8 mouse cellular contexts compared by ENCODE assay signal in the genomic region with DNA sequence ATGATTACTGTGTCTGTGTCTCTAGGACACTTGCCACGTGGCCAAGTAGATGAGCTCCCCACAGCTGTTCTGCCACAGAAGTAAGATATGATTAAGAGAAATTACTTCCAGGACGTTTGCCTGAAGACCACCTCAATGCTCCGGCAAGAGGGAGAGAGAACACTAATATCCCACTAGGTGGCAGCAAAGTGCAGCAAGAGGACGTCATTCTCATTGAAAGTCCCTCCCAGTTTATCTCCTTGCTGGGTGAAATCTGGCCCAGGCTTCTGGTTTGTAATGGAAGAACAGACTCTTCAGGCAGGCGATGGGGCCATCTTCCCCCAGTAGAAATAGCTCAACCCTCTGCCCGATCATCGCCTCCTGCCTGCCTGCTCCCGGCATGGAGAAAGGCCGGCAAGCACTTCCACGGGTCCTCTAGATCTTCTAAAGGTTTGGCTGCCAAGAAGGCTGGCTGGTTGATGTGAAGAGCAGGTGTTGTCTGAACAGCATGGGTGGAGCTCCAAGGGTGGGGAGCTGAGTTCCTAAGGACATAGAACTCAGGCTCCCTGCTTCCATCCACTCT. TPM values are rescaled to one million over a fixed set of nuclear protein-coding genes. Genes with fewer than 3 reads are reported as not detected.
DNase-seq lines count a peak whose midpoint lies in the region; ATAC-seq lines count a peak whose summit lies in the region.

No protein-coding gene starts in this region.

- WGBS in forebrain, embryonic 13.5 days = 25% methylated on average over 10 of the region's 10 CpGs
- 20% methylated on average over 10 of the region's 10 CpGs for WGBS in liver, embryonic 15.5 days (ENCODE audit: insufficient replicate concordance)
- WGBS in neural tube, embryonic 15.5 days = 18% methylated on average over 10 of the region's 10 CpGs

- intact Hi-C loops in heart, postnatal 10 days (cut with DNase I) = loop anchor here (1.0 to 2.0 kb wide), 2 partner anchors 37 to 246 kb away; no protein-coding TSS in a partner anchor

- DNase-seq in ES-CJ7 (ENCODE audit: low read depth, low spot score) = peak; percentile 87
- peak; percentile 78 for DNase-seq in c-Kit-positive CD71-positive TER-119-positive erythroid progenitor cells, embryonic 14.5 days (ENCODE audit: low spot score)
- DNase-seq in heart, postnatal 10 days = peak; percentile 84 to 87
- peak; percentile 76 to 84 for DNase-seq in kidney, postnatal 4 days
- peak; percentile 7 to 38 for DNase-seq in thymus, adult 18-20 months

- H3K4me3 ChIP-seq in forebrain, embryonic 13.5 days = no peak overlapping the region
- no peak overlapping the region for H3K4me3 ChIP-seq in liver, embryonic 15.5 days (replicated peaks)
- peak overlapping the region; percentile 16; the same call in 1 of the 2 replicates for H3K4me3 ChIP-seq in neural tube, embryonic 15.5 days (replicated peaks)

- H3K4me1 ChIP-seq in forebrain, embryonic 13.5 days = peaks cover 15% of the 10 kb centered on the region
- peaks cover 4% of the 10 kb centered on the region; the same call in 1 of the 2 replicates for H3K4me1 ChIP-seq in liver, embryonic 15.5 days (replicated peaks)
- H3K4me1 ChIP-seq in neural tube, embryonic 15.5 days = peaks cover 10% of the 10 kb centered on the region

- peak; percentile 62 for ATAC-seq in forebrain, embryonic 13.5 days
- ATAC-seq in liver, embryonic 15.5 days (ENCODE audit: insufficient read depth) = peak; percentile 22; the same call in 1 of the 2 replicates
- no peak for ATAC-seq in neural tube, embryonic 15.5 days (ENCODE audit: low FRiP score)

- no peaks in the 10 kb centered on the region for H3K9me3 ChIP-seq in forebrain, embryonic 13.5 days (replicated peaks)
- H3K9me3 ChIP-seq in liver, embryonic 15.5 days (replicated peaks) = no peaks in the 10 kb centered on the region
- no peaks in the 10 kb centered on the region for H3K9me3 ChIP-seq in neural tube, embryonic 15.5 days (replicated peaks)

- no peaks in the 10 kb centered on the region for H3K36me3 ChIP-seq in forebrain, embryonic 13.5 days (ENCODE audit: poor library complexity, severe bottlenecking)
- no peaks in the 10 kb centered on the region for H3K36me3 ChIP-seq in liver, embryonic 15.5 days (replicated peaks)
- no peaks in the 10 kb centered on the region for H3K36me3 ChIP-seq in neural tube, embryonic 15.5 days

- peaks cover 7% of the 10 kb centered on the region; the same call in 1 of the 2 replicates for H3K27me3 ChIP-seq in forebrain, embryonic 13.5 days
- peaks cover 36% of the 10 kb centered on the region for H3K27me3 ChIP-seq in liver, embryonic 15.5 days
- H3K27me3 ChIP-seq in neural tube, embryonic 15.5 days (replicated peaks) = 0 out of 2 replicates have a peak, but pooled peaks cover 6% of the 10 kb centered on the region

- H3K27ac ChIP-seq in forebrain, embryonic 13.5 days = peak overlapping the region; percentile 20; the same call in 1 of the 2 replicates
- no peak overlapping the region for H3K27ac ChIP-seq in liver, embryonic 15.5 days (replicated peaks)
- H3K27ac ChIP-seq in neural tube, embryonic 15.5 days (replicated peaks) = no peak overlapping the region

- peak overlapping the region; percentile 47 for H3K4me2 ChIP-seq in forebrain, embryonic 13.5 days
- no peak overlapping the region for H3K4me2 ChIP-seq in liver, embryonic 15.5 days
- peak overlapping the region; percentile 52 for H3K4me2 ChIP-seq in neural tube, embryonic 15.5 days

- no peak overlapping the region for H3K9ac ChIP-seq in forebrain, embryonic 13.5 days
- H3K9ac ChIP-seq in liver, embryonic 15.5 days = no peak overlapping the region
- H3K9ac ChIP-seq in neural tube, embryonic 15.5 days (replicated peaks) = no peak overlapping the region; the same call in 1 of the 2 replicates

RNA-seq across cellular contexts. Expression of gene Senp8, which starts 27.3 kb away (rescaled TPM):
- 12.4 and 13.1 TPM in 2 replicates for polyA plus RNA-seq in forebrain, embryonic 13.5 days (2015; fragmentation: Nextera tagmentation; extraction: Ambion mirVana)
- 1 to 10 TPM; 4.4 to 8.3 TPM for total RNA-seq in heart, postnatal 10 days (2021)
- polyA plus RNA-seq in liver, embryonic 15.5 days (2015; fragmentation: Nextera tagmentation; extraction: Ambion mirVana) = 3.0 and 3.9 TPM in 2 replicates
- polyA plus RNA-seq in neural tube, embryonic 15.5 days (2015; fragmentation: Nextera tagmentation; extraction: Ambion mirVana) = 8.4 and 11.3 TPM in 2 replicates

RNA-seq across cellular contexts. Expression of gene Myo9a, which starts 27.5 kb away (rescaled TPM):
- 19.2 and 21.7 TPM in 2 replicates for polyA plus RNA-seq in forebrain, embryonic 13.5 days (2015; fragmentation: Nextera tagmentation; extraction: Ambion mirVana)
- 10 to 100 TPM; 19.3 to 21.0 TPM for total RNA-seq in heart, postnatal 10 days (2021)
- 3.1 and 3.4 TPM in 2 replicates for polyA plus RNA-seq in liver, embryonic 15.5 days (2015; fragmentation: Nextera tagmentation; extraction: Ambion mirVana)
- polyA plus RNA-seq in neural tube, embryonic 15.5 days (2015; fragmentation: Nextera tagmentation; extraction: Ambion mirVana) = 21.1 and 23.8 TPM in 2 replicates

RNA-seq across cellular contexts. Expression of gene Gramd2, which starts 43.2 kb away (rescaled TPM):
- 1.3 and 1.8 TPM in 2 replicates for polyA plus RNA-seq in forebrain, embryonic 13.5 days (2015; fragmentation: Nextera tagmentation; extraction: Ambion mirVana)
- under 1 TPM in 1 of 2 experiments, not detected in 1; 0.26 TPM for total RNA-seq in heart, postnatal 10 days (2021)
- polyA plus RNA-seq in liver, embryonic 15.5 days (2015; fragmentation: Nextera tagmentation; extraction: Ambion mirVana) = 0.17 and 0.32 TPM in 2 replicates
- polyA plus RNA-seq in neural tube, embryonic 15.5 days (2015; fragmentation: Nextera tagmentation; extraction: Ambion mirVana) = 3.8 and 4.2 TPM in 2 replicates

Comparison
In these comparisons a context has a peak if more than half of its experiments do, and no peak if none do; other contexts are left out.
1. DNase-seq: peak in every context shown above with its lines; median percentile 87 in ES-CJ7; 86 in heart, postnatal 10 days; 80 in kidney, postnatal 4 days; 78 in c-Kit-positive CD71-positive TER-119-positive erythroid progenitor cells, embryonic 14.5 days; 22 in thymus, adult 18-20 months.